Mouse (Mus musculus) neural tube, embryonic 10.5 days (tissue): ENCODE data around the gene Hyal3.

ENCODE experiments used
- DNase-seq: peaks from one replicate; pipeline ENCODE4 v3.0.0-alpha.2; 2017; ENCODE audit warnings: low spot score; ENCODE audit errors: extremely low spot score

Hyal3 gene

DNA sequence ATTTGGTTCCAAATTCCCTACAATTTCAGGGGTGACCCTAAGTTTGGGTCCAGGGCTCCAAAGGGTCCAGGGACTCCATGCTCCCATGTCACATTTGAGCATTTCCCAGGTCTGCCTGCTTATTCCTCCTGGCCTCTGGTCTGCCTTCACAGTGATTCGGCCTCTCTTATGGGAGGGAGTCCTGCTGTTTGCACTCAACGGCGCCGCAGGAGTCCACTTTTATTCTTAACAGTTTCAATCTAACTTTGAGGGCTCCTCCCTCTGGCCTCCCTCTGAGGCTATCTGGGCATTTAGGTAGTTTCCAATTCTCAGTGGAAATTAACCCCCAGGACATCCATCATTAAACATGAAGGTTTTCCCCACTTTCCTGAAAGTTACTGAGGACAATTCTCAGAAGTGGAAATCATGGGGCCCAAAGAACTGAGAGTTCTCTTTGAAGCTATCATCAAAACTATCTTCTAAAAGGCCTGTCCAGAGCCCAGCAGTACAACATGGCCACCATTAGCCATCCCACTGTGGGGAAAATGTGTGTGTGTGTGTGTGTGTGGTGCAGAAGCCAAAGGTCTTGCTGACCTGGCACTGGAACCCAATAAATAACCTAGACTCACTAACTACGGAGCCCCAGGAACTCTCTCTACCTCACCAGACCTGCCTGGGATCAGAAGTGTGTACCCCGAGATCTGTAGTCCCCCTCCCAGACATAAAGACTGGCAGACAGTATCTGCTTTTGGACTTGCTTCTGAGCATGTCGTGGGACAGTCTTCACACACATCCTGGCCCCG is 13.9 kb downstream of the Hyal3 start:
- DNase-seq = no peak

DNA sequence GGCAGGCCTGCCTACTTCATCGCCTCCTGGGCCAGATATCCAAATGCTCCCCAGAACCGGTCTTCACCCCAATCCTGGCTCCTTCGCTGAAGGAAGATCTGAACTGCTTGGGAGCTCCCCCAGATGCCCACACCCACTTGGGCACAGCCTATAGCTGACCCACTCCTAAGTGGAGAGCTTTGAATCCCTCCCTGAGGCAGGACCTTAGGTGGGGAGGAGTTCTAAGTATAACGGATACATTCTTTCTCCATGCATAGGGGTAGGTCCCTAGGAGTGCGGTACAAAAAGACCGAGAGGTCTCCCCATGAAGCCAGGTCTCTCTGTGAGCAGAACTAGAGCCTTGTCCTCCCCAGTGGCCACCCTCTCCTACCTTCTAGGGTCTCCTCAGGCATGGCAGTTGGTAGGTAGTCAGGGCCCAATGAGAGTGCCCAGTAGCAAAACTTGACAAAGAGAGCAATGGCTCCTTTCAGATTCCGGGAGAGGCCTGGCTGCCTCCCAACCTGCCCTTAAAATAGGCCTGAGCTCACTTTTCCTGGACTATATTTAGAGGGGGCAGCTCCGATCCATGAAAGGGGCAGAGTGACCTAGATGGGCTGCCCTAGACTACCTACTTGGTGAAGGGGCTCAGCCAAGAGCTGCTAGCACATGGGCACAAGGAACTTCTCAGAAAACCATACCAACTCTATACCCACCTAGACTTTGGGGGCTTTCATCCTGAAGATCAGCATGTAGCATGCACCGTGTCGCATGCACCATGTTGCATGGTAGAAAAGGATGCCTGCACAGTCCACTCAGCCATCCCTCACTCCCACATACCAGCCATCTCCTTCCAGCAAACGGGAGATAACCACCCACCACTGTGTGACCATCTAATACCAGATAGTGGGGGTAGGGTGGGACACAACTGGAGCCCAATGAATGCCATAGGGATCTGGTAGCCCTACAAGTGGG is 16.3 kb downstream of the Hyal3 start:
- no peak for DNase-seq

DNA sequence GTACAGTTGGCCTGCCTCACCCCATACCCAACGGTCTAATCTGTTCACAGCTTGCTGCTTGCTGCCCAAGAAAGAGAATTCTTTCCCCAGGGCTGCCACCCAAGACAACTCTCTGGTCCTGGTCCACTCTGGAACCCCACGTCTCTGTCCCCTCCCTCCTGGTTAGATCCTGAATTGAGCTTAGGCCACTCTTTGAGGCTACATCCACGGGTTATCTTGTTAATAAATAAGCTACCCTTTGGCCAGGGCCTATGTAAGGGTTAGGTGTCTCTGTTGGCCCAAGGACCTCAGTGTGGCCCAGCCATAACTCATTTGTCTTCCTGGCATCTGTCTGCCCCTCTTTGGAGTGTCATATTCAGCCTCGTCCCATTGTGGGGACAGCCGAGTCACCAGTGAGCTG is 17.8 kb downstream of the Hyal3 start:
- DNase-seq = no peak

DNA sequence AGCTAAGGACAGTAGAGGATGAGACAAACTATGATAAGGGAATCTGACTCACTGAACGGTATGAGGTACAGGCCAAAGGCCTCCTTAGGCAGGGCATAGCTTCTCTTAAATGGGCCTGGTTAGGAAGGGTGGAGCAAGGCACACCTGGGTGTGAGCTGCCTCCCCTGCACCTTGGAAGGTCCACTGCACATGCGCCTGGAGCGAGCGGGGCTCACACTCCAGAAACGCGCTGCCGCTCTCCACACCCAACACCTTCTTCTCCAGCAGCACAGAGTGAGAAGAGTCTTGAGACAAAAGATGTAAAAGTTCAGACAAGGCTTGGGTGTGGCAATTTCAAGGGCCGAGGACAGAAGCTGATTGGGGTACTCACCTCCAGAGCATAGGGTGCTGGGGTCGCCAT is 18.8 kb downstream of the Hyal3 start:
- no peak for DNase-seq

DNA sequence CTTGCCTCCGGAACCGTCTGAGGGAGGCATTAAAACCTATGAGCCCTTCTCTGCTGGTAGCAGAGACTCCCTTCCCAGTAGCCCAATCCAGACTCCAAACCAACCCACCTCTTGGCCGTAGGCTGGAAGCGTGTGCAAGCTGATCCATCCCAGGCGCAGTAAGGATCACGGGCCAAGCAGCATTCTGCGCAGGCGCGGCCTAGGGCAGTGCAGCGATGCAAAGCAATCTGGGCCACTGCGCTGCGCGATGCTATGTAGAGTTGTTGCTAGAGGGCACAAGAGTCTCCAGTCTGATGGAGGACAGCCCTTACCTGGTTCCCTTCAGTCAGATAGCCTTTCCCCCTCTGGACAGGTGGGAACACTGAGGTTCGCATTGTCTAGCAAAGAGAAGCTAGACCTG is 19.2 kb downstream of the Hyal3 start:
- DNase-seq = no peak

DNA sequence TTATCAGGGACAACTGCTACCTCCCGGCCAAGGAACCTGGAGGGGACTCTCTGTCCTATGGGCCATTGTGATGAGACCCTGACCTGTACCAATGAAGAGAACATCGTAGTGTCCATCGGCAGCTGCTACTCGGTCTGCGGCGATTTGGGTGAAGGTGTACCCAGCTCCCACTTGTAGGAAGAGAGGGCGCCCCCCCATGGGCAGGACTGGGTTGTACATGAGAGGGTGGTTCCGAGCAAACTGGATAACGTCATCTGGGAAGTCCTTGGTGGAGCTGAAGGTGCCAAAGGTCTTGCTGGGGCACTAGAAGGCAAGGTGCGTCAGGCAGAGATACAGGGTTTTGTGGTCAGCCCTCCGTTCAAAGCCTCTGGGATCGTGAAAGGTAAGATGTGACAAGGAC is 20.1 kb downstream of the Hyal3 start:
- DNase-seq = no peak

DNA sequence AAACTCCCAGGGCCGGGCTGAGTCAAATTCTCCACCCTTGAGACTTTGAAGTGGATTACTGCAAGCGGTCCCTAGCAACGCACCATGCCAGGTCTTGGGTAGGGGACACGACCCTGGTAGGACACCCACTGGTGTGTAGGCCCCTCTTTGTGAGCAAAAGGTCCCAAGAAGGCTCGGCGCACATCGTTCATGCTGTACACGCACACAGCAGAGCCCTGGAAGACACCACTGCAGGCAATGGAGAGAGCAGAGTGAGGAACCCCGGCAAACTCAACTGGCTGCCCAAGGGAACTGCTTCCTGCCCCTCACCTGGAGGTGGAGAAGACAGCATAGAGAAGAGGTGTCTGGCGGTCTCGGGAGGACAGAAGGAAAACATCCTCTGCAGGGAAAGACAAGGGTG is 20.7 kb downstream of the Hyal3 start:
- no peak for DNase-seq

DNA sequence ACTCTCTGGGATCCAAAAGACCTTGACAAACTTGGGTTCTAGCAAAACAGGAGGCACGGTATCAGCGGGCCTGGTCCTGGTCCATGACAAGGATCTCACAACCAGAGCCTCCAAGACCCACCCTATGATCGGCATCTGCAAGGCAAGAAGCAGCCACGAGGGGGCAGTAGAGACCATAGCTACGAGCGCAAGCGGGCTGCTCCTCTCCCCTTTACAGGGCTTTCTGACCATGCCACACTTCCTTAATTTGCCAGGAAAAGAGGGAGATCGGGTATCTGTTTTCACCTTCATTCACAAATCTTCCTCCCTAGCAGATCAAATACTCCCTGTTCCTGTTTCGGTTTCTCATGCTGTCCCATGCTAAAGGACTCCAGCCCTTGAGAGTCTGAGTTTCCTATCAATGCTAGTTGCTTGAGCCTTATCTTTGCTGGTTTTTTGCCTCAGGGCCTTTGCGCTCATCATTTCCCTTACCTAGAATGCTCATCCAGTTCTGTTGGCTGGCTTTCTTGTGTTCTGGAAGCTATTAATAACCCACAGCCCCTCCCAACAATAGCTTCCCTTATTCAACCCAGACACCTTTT is 21.5 kb downstream of the Hyal3 start:
- peak; percentile 96 for DNase-seq

DNA sequence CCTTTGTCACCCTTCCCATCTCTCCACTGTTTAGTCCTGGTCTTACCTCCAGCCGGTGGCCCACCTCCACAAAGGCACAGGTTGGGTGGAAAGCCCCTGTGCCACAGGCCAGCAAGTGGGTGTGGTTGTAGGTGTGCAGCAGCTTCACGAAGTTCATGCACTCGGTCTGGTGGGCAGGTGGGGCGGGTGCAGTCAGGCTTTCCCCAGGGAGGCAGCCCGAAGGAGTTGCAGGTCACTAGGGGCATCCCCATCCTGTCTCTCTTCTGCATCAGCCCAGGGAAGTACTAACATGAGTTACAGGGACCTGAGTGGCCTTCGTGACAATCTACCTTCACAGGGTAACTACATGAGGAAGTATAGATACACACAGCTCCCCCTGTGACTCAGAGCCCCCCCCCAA is 22.6 kb downstream of the Hyal3 start:
- no peak for DNase-seq

DNA sequence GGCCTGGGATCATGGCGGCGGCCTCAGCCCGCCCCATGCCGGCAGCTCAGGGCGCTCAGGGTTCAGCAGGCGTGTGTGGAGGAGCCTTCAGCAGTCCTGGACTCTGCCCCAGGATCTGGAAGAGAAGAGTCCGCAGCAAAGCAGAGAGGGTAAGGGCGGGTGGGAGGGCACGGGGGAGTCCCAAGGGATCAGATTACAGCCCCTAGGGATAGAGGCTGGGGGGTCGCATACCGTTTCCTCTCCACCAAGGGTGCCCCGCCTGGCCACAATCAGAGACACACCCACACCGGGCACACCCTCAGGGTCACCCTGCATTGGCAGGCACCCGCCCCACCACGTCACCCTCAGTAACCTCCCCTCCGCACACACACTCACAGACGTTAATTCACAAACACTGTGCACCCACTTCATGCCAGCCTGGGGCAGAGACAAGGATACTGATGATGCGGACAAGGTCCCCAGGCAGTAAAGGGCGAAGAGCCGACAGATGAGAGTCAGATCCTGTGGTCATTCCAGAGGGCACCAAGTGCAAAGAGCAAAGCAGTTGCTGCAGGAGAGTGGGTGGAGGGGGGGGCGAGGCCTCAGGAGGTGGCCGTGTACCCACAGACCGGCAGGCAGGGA is 24.5 kb downstream of the Hyal3 start:
- no peak for DNase-seq

DNA sequence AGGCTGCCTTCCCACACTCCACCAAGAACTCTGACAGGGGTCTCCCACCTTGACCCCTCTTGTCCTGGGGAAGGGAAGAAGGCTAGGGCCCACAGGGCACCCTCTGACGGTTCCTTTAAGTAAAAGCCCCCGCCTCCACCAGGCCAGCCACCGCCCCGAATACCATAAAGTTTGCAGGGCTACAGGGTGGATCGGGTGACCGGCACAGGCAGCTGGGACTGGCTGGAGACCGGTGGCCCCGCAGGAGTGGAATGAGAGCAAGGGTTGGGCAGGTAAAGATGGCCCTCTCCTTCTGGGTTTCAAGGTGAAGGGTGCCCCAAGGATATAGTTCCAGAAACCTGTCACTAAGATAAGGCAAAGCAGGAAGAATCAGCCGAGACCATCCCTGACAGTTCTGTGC is 26.0 kb downstream of the Hyal3 start:
- DNase-seq = no peak

DNA sequence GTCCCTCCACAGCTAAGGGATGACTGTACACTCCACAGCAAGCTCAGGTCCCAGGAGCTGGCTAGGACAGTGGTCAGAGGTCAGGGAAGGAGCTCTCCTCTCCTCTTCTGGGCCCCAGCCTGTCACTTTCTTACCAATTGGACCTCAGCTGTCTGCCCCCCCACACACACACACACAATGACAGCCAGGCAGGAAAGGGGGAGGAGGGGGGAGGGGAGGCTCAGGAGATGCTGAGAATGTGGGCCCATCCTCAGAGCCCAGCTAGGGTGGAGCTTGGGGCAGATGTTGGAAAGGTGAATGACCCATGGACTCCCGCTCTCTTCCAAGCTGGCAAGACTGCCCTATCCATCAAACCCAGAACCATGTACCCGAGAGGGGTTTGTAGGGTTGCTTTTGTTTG is 26.4 kb downstream of the Hyal3 start:
- DNase-seq = no peak

DNA sequence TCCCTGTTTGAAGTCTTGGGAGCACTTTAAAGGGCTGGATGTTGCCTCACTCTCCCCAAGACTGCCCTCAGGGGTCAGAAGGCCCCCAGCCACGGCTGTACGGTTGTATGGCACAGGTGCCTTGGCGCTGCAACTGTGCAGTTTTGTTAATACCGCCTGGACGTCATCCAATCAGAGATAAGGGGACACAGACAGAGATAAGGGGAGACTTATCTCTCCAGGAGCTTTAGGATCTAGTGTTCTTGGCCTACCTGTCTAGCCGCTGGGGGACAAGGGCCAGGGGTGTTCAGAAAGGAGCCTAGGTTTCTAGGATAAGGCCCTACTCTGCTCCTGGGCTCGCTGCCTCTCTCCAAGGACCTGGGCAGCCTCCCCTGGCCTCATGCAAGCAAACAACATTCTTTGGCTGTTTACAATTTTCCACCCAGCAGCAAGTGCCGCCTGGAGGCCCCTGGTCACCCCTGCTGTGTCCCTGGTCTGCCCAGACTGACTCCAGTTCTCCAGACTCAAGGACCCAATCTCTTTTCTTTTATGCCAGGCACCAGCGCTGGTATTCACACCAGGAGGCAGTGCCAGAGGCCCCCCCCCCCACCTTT is 27.1 kb downstream of the Hyal3 start:
- no peak for DNase-seq

DNA sequence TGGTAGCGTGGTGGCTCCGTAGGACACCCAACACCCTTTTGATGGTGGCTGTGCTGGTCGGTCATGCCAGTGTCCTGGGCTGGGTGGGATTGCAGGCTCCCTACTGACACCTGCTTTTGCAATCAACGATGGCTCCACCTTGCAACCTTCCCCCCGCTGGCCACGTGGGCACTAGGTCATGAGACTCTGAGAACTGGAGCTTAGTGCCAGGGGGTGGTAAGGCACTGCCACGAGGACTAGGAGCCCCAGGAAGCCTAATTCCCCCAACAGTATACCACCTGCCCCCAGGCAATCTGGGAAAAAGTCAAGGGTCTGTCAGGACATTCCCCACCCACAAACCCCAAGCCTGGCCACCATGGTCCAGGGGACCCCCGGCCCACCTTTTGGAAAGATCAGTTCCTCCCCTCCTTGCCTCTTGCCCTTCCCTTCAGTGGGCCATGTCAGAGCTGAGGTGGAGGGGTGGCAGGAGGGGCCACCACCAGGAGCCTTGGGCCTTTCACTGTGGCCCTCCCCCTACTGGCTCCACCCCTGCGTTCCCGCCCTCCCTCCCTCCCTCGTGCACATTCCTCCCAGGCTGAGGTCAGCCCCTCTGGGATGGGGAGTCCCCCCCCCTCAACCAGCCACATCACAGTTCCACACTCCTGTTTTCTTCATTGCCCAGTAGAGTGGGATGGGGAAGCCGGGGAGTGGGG is 28.3 kb downstream of the Hyal3 start, which contains the start of gene Sema3b:
Gene Sema3b, minus strand, starts transcription at position 489 of the 692 bp plus-strand sequence.
- no peak for DNase-seq

DNA sequence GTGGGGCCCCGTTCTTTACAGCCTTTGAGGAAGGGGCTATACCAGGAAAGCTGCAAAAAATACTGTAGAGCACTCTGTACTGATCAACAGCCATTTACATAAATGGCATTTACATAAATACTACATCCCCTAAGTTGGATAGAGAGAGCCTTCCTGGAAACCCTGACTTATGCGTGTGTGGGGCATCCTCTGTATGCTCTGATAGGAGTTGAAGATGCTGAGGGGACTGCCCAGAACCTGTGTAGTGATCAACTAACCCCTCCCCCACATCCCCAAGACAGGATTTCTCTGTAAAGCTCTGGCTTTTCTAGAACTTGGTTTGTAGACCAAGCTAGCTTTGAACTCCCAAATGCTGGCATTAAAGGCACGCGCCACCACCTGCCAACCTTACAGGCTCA is 28.8 kb downstream of the Hyal3 start:
- DNase-seq = no peak

DNA sequence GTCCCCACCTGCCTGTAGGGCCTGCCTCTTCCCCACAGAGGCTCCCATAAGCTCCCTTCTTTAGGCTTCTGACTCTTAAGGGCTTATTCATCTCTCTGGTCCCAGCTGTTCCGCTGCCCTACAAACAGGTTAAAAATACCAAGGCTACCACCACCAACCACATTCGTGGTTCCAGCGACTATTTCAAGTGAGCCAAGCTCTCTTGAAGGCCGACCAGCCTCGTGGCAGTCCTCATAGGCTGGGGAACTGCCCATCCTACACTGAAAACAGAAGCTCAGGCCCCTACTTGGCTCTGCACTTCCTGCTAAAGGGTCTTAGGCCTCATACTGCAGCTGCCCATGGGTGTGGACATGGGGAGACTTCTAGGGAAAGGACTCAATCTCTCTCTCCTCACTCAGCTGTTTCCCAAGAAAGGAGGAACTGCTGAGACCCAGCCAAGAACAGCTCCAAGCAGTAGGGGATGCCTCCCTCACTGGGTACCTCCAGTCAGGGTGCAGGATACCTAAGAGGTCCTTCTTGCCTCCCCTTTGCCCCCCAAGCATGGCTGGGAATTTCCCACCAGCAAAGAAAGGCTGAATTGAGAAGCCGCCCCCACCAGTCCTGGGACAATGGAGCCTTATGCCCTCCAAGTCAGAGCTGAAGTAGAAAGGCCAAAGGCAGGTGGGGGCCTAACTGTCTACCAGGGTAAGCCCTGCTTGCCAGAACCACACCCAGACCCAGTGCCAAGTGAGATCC is 31.0 kb downstream of the Hyal3 start:
- no peak for DNase-seq

DNA sequence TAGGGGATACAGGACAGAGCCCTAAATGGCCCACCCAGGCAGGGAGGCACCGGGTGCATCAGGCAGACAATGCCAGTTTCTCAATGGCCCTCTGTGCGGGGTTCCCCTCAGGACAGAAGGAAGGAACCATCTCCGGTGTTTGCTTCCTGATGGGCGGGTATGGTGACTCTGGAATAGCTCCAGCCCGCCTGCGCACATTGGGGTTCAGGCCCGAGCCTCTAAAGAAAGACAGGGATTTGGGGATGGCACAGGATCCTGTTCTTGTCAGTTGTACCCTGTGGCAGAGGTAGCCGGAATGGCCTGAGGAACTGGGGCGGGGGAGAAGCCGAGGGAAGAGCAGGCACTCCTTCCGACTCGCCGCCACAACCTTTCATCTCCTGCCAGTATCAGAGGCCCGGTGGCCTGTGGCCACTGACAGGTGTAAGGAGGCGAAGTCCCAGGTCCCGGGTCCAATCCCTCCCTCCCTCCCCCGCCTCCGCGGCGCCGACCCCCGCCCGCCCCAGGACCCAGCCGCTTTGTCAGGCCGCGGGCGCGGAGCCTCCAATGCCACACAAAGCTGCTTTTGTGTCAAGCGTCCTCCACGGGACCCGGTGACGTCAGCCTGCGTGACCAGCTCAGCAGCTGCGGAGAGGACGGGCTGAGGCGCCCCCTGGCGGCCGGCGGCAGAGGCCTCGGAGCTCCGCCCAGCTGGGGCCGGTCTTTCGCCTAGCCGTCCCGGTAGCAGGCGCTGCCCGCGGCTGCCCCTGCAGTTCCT is 31.8 kb downstream of the Hyal3 start:
- DNase-seq = peak; percentile 100

DNA sequence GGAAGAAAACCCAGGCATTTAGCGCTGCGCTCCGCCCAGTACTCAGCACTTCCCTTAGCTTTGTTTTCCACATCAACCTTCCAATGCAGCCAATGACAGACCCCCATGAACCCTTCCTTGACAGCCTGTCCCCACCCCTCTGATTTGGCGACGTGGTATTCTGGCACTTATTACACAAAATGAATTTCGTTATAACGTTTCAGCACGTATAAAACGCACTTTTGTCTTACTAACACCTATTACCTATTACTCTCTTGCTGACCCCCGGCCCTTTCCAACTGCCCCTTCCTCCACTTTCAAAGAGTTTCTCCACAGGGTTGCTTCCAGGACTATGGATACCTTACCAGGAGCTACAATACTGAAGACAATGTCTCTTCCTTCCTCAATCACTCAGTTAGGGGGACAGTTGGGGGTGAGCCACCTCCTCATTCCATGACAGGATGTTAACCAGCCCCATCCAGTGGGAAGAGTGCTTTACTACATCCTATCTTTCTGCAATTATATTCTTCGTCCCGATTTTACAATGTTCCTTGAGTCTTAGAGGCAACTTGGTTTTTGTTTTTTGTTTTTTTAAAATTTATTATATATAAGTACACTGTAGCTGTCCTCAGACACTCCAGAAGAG is 32.4 kb downstream of the Hyal3 start:
- no peak for DNase-seq

DNA sequence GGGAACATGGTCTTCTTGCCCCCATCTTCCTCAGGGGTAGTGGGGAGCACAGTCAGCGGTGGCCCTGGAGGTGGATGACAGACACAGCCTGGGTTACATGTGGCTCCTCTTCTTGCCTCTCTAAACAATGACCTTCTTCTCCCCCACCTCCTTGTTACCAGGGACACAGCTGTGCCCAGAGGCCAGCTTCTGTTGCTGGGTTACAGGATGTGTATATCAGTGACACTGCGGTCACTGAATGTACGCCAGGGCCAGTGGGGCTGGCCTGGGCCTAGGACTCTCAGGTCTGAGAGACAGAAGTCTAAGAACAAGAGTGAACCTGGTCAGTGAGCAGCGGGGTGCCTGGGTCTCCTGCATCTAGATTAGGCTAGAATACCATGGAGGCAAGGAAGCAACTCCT is 34.4 kb downstream of the Hyal3 start:
- no peak for DNase-seq
